Mouse (Mus musculus): ENCODE data around the gene Gm17324. TPM values are rescaled to one million over a fixed set of nuclear protein-coding genes. Genes with fewer than 3 reads are reported as not detected.
"Not testable (repeated sequence)": the region's sequence is repeated elsewhere in the genome, so short reads cannot be mapped to it uniquely, and the experiment has no call there.

The Gm17324 gene
- not detected for total RNA-seq (2021)

DNA sequence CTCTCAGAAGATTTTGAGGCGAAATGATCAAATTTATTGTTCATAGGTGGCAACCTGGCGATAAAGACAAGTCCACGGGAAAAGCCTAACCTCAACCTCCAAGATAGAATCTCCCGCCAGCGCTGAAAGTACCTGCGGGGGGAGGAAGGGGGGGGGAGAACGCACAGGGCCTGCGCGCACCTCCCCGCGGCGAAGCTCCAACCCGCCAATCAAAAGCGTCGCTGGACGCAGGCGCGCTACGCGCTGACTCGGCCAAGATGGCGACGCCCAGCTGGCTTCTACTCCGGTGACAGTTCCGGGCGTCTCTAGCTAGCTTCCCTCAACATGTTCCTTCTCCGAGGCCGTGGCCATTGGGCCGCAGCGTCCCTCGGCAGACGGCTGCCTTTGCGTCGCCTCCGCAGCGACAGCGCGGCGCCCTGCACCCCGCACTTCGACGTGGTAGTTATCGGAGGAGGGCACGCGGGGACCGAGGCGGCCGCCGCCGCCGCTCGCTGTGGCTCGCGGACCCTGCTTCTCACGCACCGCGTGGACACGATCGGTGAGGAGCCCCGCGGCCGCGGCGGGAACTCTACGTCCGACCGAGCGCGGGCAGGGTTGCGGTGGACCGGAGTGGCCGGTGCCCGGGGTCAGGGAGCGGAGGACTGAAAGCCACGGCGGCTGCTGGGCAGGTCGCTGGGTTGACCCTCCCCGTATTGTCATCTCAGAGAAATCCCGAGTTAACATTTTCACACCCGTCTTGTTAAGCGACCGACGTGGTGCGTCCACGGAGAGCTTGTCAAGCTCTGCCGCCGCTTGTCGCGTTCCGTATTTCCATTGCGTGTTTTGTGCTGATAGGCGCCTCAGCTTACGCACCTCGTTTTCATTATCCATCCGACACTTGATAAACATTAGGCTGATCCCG lies at the start of gene Gm17324, which contains the start of gene Mto1:
Gene Gm17324, minus strand, starts transcription at position 814 of the 901 bp plus-strand sequence.
Gene Mto1, plus strand, starts transcription at position 236 of the 901 bp plus-strand sequence.
- DNase-seq (ENCODE audit: low spot score) = peak; percentile 77
- intact Hi-C loops (cut with DNase I) = loop anchor here (2.0 kb wide), 1 partner anchor 29 kb away; no protein-coding TSS in a partner anchor

- no peak for DNase-seq (ENCODE audit: low spot score)
- intact Hi-C loops (cut with DNase I) = no loop called here
Measured at GRCm38 (mm10) chr9:78493171-78493570, 44.6 kb upstream of the Gm17324 start.

DNA sequence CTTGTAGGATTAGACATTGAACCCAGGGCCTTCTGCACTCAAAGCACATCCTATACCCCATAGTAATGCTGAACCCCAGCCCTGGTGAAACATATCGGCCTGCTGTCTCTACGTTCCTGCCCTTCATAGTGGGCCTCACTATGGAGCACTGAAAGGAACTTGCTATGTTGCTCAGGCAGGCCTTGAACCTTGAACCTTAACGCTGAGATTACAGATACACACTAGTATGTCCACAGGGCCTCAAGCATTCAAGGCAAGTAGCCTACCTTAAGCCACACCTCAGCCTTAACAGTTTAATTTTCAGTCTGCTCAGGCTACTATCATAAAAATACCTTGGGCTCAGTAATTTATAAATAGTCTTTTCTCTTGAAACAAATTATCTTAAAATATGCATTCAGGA lies 43.7 kb upstream of the Gm17324 start:
- DNase-seq (ENCODE audit: low spot score) = no peak
- intact Hi-C loops (cut with DNase I) = no loop called here

DNA sequence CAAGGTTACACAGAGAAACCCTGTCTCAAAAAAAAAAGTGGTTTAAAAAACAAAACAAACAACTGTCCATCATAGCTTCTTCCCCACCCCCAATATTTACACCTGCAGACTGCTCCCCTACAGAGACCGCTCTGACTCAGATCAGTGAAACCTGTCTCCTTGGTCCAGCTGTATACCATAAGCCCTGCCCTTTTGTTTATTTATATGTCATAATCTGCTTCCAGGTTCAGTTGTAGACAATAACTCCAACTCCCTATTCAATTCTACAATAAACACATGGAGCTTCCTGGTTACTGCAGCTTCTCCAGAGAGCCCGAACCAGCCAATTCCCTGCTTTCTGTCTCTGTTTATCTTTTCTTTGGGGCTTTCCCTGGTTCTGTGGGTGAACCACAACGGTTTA lies 42.6 kb upstream of the Gm17324 start:
- intact Hi-C loops (cut with DNase I) = no loop called here

GRCm38 (mm10) chr9:78488890-78489420 lies 40.4 kb upstream of the Gm17324 start, which contains the start of gene Eef1a1:
Gene Eef1a1 (minus strand): TSS chr9:78489151.
- intact Hi-C loops (cut with DNase I) = loop anchor here (2.0 kb wide), 1 partner anchor 38 kb away; no protein-coding TSS in a partner anchor
- DNase-seq (ENCODE audit: low spot score) = peak; percentile 20

More for the DNA sequence above, 42.6 kb upstream of the Gm17324 start:
- DNase-seq (ENCODE audit: low spot score) = no peak

GRCm38 (mm10) chr9:78488021-78488420 lies 39.4 kb upstream of the Gm17324 start:
- DNase-seq (ENCODE audit: low spot score) = not testable (repeated sequence)
- intact Hi-C loops (cut with DNase I) = loop anchor here (2.0 kb wide), 1 partner anchor 39 kb away; no protein-coding TSS in a partner anchor

DNA sequence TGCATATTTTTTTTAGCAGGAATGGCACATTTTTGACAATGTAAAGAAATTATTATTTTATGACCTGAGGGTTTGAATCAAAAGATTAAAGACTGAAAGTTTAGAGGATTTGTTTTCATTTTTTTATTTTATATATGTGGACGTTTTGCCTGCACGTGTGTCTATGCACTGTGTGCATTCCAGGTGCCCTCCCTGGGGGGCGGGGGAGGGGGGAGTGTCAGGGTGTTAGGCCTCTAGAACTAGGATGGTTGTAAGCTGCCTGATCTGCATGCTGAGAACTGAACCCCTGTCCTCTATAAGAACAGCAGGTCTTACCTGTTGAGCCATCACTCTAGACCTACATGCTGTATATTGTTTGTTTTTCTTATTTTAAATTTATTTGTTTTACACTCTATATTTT lies 36.1 kb upstream of the Gm17324 start:
- DNase-seq (ENCODE audit: low spot score) = no peak
- intact Hi-C loops (cut with DNase I) = no loop called here

DNA sequence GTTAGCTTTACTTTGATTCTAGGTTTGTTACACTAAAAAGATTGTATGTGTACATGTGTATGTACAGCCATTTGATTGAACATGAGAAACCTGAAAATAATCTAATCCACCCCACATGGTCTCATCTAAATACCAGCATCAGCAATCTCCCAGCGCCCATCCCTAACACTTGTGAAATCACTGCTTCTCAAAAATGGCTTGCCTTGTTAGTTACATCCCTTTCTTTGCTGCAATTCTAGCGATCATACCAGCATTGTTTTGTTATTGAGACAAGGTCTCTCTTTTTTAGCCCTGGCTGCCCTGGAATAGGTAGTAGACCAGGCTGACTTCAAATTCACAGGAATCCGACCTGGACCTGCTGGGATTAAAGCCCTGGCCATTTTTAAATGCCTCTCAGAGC lies 33.8 kb upstream of the Gm17324 start:
- intact Hi-C loops (cut with DNase I) = no loop called here
- DNase-seq (ENCODE audit: low spot score) = no peak

DNA sequence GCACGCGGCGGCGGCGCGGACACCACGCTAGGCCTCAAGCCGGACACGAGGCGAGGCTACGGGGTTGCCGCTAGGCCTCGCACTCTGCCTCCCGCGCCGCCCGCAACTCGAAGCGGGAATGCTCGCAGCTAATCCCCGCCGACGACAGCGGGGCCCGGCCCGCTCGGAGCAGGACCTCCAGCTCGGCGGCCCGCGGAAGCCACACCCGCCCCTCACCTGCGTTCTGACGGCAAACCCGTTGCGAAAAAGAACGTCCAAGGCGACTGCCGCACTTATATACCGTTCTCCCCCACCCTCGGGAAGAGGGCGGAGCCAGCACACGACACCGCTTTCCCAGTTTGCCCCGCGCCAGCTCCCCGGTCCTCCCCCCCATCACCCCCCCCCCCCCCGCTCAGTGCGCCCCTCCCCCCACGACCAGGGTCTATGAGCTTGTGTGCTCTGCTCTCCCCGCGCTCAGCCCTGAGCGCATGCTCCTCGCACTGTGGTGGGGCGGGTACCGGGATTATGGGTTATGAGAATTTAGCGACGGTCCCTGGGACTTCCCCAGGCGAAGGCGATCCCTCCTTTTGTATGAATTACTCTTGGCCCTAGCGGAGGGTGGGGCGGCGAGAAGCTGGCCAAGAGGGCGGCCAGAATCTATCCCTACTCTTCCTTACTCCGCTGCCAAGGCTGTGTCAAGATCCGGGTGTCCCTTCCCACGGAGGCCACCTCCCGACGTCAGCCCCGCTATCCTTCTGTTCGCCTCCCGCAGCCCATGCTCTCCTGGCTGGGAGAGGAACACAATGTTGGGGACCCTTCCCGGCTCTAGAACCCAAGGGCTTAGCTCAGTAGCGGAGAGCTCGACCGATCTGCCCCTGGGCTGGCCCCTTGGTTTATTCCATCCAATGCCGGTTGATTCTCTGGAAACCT lies 33.1 kb upstream of the Gm17324 start:
- peak; percentile 96 for DNase-seq (ENCODE audit: low spot score)
- intact Hi-C loops (cut with DNase I) = loop anchor here (2.0 kb wide), 1 partner anchor 47 kb away; no protein-coding TSS in a partner anchor

DNA sequence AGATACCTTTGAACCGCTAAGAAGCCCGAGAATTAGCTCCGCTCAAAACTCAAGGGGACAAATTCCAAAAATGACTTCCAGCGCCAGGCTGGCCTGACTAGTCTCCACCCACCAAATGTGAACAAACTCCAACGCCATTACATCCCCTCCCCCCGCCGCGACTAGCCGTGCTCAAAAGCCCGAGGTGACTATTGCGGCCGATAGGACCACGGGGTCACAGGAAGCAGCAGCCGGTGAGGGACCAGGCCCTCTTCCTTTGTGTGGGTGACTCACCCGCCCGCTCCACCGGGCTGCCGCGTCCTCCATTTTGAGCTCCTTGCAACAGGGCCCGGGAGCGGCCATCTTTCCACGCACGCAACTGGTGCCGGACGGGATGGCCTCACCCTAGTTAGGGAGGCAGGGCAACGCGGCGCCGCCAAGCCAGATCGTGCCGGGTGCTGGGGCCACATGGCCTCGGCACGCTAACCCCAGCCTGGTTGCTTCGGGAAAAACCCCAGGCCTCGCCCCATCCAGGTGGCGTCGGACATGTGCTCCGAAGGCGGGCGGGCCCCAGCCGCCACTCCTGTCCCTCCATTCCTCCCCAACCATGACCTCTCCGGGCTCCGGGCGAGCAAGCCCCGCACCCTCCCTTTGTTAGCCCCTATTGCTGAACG lies 32.2 kb upstream of the Gm17324 start:
- intact Hi-C loops (cut with DNase I) = loop anchor here (2.0 kb wide), 1 partner anchor 48 kb away; no protein-coding TSS in a partner anchor
- peak; percentile 59 for DNase-seq (ENCODE audit: low spot score)

DNA sequence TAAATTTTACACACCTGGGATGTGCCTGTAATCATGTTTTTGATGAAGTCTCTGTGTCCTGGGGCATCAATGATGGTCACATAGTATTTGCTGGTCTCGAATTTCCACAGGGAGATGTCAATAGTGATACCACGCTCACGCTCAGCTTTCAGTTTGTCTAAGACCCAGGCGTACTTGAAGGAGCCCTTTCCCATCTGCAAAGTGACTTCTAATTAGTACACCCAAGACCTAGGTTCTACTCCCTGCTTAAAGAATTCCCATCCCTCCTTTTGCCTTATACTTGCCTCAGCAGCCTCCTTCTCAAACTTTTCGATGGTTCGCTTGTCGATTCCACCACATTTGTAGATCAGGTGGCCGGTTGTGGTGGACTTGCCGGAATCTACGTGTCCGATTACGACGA lies 31.6 kb upstream of the Gm17324 start:
- intact Hi-C loops (cut with DNase I) = loop anchor here (2.0 kb wide), 1 partner anchor 49 kb away; no protein-coding TSS in a partner anchor
- not testable (repeated sequence) for DNase-seq (ENCODE audit: low spot score)

- intact Hi-C loops (cut with DNase I) = not testable (repeated sequence)
Measured at GRCm38 (mm10) chr9:78479308-78479707, 30.7 kb upstream of the Gm17324 start.

GRCm38 (mm10) chr9:78478009-78478605 lies 29.5 kb upstream of the Gm17324 start:
- intact Hi-C loops (cut with DNase I); DNase-seq (ENCODE audit: low spot score): not testable (repeated sequence)

More at GRCm38 (mm10) chr9:78479308-78479707, 30.7 kb upstream of the Gm17324 start:
- not testable (repeated sequence) for DNase-seq (ENCODE audit: low spot score)

DNA sequence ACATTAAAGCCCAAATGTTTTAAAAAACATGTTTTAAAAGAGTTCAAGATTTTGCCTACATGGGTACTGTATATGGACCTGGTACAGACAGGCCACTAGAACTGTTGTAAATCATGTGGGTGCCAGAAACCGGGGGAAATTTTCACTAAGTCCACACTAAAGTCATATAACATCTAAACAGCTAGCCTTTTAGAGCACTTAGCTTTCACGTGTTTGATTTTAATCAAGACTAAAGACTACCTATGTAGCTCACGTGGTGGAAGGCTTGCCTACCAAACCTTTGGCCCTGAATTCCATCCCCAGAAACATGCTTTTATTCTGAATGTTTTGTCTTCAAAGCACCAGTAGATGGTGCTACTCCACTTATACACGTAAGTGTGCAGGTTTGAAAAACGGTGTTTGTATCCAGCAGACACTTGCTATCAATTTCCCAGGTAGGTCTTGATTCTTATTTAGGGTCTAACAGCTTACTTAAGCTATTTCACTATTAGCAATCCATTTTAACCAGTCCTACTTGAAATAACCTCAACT lies 28.5 kb upstream of the Gm17324 start:
- DNase-seq (ENCODE audit: low spot score) = no peak
- intact Hi-C loops (cut with DNase I) = loop anchor here (2.0 kb wide), 2 partner anchors 28 to 76 kb away; partner anchors contain the start of genes Gm17324 and Mto1

DNA sequence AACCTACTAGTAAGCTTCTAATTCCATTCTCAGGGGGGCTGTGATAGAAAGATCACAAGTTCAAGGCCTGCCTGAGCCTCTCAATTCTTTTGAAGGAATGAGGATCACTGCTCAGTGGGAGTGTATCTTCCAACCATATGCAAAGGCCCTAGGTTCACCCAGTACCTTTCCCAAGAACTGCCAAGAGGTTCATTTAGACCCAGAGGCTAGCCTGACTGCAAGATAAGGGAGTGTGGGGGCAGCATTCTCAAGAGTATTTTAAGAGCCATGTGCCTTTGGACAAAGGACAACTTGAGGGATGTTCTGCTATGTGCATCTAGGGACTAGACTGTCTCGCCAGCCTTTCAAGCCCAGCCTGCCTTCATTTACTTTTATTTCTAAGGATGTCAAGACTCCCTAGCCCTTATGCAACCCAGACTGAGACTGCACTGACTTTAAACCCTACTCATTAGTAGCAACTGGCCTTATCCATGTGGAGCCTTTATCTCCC lies 28.0 kb upstream of the Gm17324 start:
- no peak for DNase-seq (ENCODE audit: low spot score)
- intact Hi-C loops (cut with DNase I) = loop anchor here (2.0 kb wide), 2 partner anchors 28 to 76 kb away; partner anchors contain the start of genes Gm17324 and Mto1

DNA sequence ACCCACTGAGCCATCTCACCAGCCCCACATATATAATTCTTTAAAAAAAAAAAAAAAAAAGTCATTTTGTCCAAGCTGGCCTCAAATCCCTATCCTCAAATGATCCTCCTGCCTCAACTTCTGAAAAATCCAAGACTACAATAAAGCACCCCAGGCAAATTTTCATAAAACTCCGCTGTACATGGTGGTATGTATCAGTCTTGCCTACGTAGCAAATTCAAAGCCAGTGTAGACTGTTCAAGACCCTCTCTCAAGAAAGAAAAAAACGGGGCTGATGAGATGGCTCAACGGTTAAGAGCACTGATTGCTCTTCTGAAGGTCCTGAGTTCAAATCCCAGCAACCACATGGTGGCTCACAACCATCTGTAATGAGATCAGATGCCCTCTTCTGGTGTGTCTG lies 27.3 kb upstream of the Gm17324 start:
- intact Hi-C loops (cut with DNase I) = loop anchor here (2.0 kb wide), 2 partner anchors 27 to 77 kb away; partner anchors contain the start of genes Gm17324 and Mto1

DNA sequence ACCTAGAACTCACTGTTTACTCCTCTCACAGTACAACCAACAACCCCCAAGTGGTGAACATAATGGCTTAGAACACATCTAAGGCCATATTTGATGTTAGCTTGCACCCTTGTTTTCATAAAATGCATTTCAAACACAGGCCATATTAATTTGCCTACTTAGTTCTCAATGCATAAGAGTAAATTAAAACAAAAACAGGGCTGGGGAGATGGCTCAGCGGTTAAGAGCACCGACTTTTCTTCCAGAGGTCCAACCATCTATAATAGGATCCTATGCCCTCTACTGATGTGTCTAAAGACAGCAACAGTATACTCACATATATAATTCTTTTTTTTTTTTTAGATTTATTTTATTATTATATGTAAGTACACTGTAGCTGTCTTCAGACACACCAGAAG lies 26.8 kb upstream of the Gm17324 start:
- intact Hi-C loops (cut with DNase I) = no loop called here
- no peak for DNase-seq (ENCODE audit: low spot score)

More for the DNA sequence above, 27.3 kb upstream of the Gm17324 start:
- no peak for DNase-seq (ENCODE audit: low spot score)

- DNase-seq (ENCODE audit: low spot score) = no peak
- intact Hi-C loops (cut with DNase I) = no loop called here
Measured at GRCm38 (mm10) chr9:78474771-78475382, 26.3 kb upstream of the Gm17324 start.
